Mouse (Mus musculus): ENCODE data around the gene Fgf8. TPM values are rescaled to one million over a fixed set of nuclear protein-coding genes. Genes with fewer than 3 reads are reported as not detected.

The Fgf8 gene
- polyA plus RNA-seq, 1 experiment from 2014 or later, result not detected

DNA sequence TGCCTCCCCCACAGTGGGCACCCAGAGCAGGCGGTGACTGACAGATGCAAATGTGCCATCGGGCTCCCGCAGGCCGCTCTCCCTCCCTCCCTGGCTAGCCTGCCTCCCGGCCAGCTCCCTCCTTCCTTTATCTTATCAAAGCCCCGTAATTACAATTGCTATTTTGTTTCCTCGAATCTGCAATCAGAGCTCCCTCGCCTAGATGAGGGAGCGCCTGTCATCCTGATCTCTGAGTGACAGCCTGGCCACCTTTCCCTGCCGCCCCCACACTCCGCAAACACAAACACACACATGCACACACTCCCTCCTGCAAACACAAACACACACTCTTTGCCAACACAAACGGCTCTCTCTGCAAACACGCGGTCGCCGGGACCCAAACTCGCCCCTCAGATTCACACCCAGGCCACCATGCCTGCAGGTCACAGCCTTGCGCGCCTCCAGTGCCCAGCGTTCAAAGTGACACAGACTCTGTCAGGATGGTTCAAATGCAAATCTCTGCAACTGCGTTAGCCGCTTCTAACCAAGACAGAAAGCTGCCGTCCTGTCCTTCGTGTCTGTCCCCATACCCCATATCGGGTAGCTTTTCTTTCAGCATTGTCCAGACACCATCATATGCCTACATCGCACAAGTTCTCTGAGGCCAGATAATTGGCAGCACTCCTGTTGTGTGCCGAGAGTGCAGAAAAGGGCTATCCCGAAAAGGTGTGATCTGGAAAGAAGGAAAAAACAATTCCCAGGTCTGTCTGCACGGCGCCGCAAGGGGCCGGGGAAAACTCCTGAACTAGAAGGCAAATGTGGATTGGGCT is 2.8 kb upstream of the Fgf8 start:
- 0 out of 2 replicates have a peak overlapping the region, but pooled peaks have one; percentile 7 for H3K4me2 ChIP-seq (ENCODE audit: low read length)

DNA sequence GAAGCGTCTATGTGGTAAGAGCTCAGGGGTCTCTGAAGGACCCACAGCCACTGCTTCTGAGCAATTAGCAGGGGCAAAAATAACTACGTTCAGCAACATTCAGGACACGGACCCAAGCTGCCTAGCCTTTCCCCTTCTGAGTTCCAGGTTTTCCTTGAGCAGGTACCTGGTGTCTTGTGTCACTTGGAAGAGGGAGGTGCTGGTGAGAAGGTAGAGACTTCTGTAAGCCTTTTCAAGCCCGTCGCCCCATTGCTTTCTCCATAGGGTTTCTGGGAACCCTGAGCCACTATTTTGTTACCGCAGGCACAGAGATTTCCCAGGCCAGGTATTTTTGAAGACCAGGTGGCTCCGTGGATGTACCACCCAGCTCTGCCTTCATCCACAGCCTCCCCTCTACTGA is 904 bp upstream of the Fgf8 start:
- 16% methylated on average over 7 of the region's 7 CpGs for WGBS
- H3K4me3 ChIP-seq (ENCODE audit: low read depth, low read length), result no peak overlapping the region; the same call in 1 of the 2 replicates
- no peak for ATAC-seq (replicated peaks; ENCODE audit: low FRiP score, low TSS enrichment, low read depth)

More for the DNA sequence above, 2.8 kb upstream of the Fgf8 start:
- peaks cover 62% of the 10 kb centered on the region for H3K27me3 ChIP-seq (replicated peaks; ENCODE audit: control insufficient read depth, insufficient read depth, low read length)
- no peaks in the 10 kb centered on the region for H3K9me3 ChIP-seq (ENCODE audit: control insufficient read depth, low read length)
- H3K9ac ChIP-seq (ENCODE audit: low read length), result no peak overlapping the region
- H3K4me3 ChIP-seq (ENCODE audit: low read depth, low read length), result no peak overlapping the region
- no peak overlapping the region for H3K27ac ChIP-seq (ENCODE audit: low read depth)
- peak; percentile 61 for DNase-seq (ENCODE audit: low spot score)
- ATAC-seq (replicated peaks; ENCODE audit: low FRiP score, low TSS enrichment, low read depth), result no peak
- peaks cover 9% of the 10 kb centered on the region for H3K4me1 ChIP-seq (replicated peaks; ENCODE audit: control insufficient read depth, insufficient read depth, low read length)
- H3K36me3 ChIP-seq (ENCODE audit: control insufficient read depth, insufficient read depth, low read length), result peaks cover 2% of the 10 kb centered on the region; the same call in 1 of the 2 replicates
- 5% methylated on average over 32 of the region's 32 CpGs for WGBS

GRCm38 (mm10) chr19:45742984-45743575 is 365 bp upstream of the Fgf8 start:
- DNase-seq (ENCODE audit: low spot score) (peak; percentile 65), ATAC-seq (replicated peaks; ENCODE audit: low FRiP score, low TSS enrichment, low read depth) (no peak)
- H3K27me3 ChIP-seq (replicated peaks; ENCODE audit: control insufficient read depth, insufficient read depth, low read length), result peaks cover 86% of the 10 kb centered on the region
- no peak overlapping the region for H3K9ac ChIP-seq (ENCODE audit: low read length)
- peak overlapping the region; percentile 40 for H3K4me3 ChIP-seq (ENCODE audit: low read depth, low read length)
- peak overlapping the region; percentile 78 for H3K4me2 ChIP-seq (ENCODE audit: low read length)
- 0 out of 2 replicates have a peak, but pooled peaks cover 3% of the 10 kb centered on the region for H3K4me1 ChIP-seq (replicated peaks; ENCODE audit: control insufficient read depth, insufficient read depth, low read length)
- WGBS, result 2% methylated on average over 18 of the region's 44 CpGs
- H3K36me3 ChIP-seq (ENCODE audit: control insufficient read depth, insufficient read depth, low read length), result no peaks in the 10 kb centered on the region
- no peaks in the 10 kb centered on the region for H3K9me3 ChIP-seq (ENCODE audit: control insufficient read depth, low read length)
- no peak overlapping the region for H3K27ac ChIP-seq (ENCODE audit: low read depth)

More for the DNA sequence above, 904 bp upstream of the Fgf8 start:
- peaks cover 81% of the 10 kb centered on the region for H3K27me3 ChIP-seq (replicated peaks; ENCODE audit: control insufficient read depth, insufficient read depth, low read length)
- H3K9ac ChIP-seq (ENCODE audit: low read length), result no peak overlapping the region
- H3K9me3 ChIP-seq (ENCODE audit: control insufficient read depth, low read length), result no peaks in the 10 kb centered on the region
- H3K4me1 ChIP-seq (replicated peaks; ENCODE audit: control insufficient read depth, insufficient read depth, low read length), result peaks cover 8% of the 10 kb centered on the region
- no peaks in the 10 kb centered on the region for H3K36me3 ChIP-seq (ENCODE audit: control insufficient read depth, insufficient read depth, low read length)
- H3K27ac ChIP-seq (ENCODE audit: low read depth), result no peak overlapping the region
- no peak for DNase-seq (ENCODE audit: low spot score)
- no peak overlapping the region for H3K4me2 ChIP-seq (ENCODE audit: low read length)

- peak; percentile 67 for DNase-seq (ENCODE audit: low spot score)
- H3K9ac ChIP-seq (ENCODE audit: low read length), result no peak overlapping the region
- H3K9me3 ChIP-seq (ENCODE audit: control insufficient read depth, low read length), result no peaks in the 10 kb centered on the region
- H3K4me2 ChIP-seq (ENCODE audit: low read length), result no peak overlapping the region
- peaks cover 99% of the 10 kb centered on the region for H3K27me3 ChIP-seq (replicated peaks; ENCODE audit: control insufficient read depth, insufficient read depth, low read length)
- H3K4me1 ChIP-seq (replicated peaks; ENCODE audit: control insufficient read depth, insufficient read depth, low read length), result peaks cover 8% of the 10 kb centered on the region
- no peak for ATAC-seq (replicated peaks; ENCODE audit: low FRiP score, low TSS enrichment, low read depth)
- H3K4me3 ChIP-seq (ENCODE audit: low read depth, low read length), result 0 out of 2 replicates have a peak overlapping the region, but pooled peaks have one; percentile 40
- H3K36me3 ChIP-seq (ENCODE audit: control insufficient read depth, insufficient read depth, low read length), result no peaks in the 10 kb centered on the region
- 2% methylated on average over 45 of the region's 45 CpGs for WGBS
- H3K27ac ChIP-seq (ENCODE audit: low read depth), result no peak overlapping the region
These were observed 1.1 kb downstream of the Fgf8 start for GRCm38 (mm10) chr19:45741431-45742217.

GRCm38 (mm10) chr19:45740817-45741216 is 1.9 kb downstream of the Fgf8 start:
- DNase-seq (ENCODE audit: low spot score) (peak; percentile 61), ATAC-seq (replicated peaks; ENCODE audit: low FRiP score, low TSS enrichment, low read depth) (no peak)
- Histone ChIP-seq H3K36me3 (ENCODE audit: control insufficient read depth, insufficient read depth, low read length) (no peaks in the 10 kb centered on the region), H3K9me3 (ENCODE audit: control insufficient read depth, low read length) (no peaks in the 10 kb centered on the region), H3K4me2 (ENCODE audit: low read length) (no peak overlapping the region), H3K9ac (ENCODE audit: low read length) (no peak overlapping the region), H3K4me1 (replicated peaks; ENCODE audit: control insufficient read depth, insufficient read depth, low read length) (peaks cover 8% of the 10 kb centered on the region), H3K27me3 (replicated peaks; ENCODE audit: control insufficient read depth, insufficient read depth, low read length) (peaks cover 92% of the 10 kb centered on the region), H3K27ac (ENCODE audit: low read depth) (no peak overlapping the region), H3K4me3 (ENCODE audit: low read depth, low read length) (no peak overlapping the region)
- 9% methylated on average over 7 of the region's 7 CpGs for WGBS

GRCm38 (mm10) chr19:45740233-45740632 is 2.5 kb downstream of the Fgf8 start:
- no peak for DNase-seq (ENCODE audit: low spot score)
- H3K36me3 ChIP-seq (ENCODE audit: control insufficient read depth, insufficient read depth, low read length), result no peaks in the 10 kb centered on the region
- no peak overlapping the region for H3K27ac ChIP-seq (ENCODE audit: low read depth)
- no peaks in the 10 kb centered on the region for H3K9me3 ChIP-seq (ENCODE audit: control insufficient read depth, low read length)
- no peak overlapping the region for H3K4me3 ChIP-seq (ENCODE audit: low read depth, low read length)
- no peak overlapping the region for H3K4me2 ChIP-seq (ENCODE audit: low read length)
- peaks cover 91% of the 10 kb centered on the region for H3K27me3 ChIP-seq (replicated peaks; ENCODE audit: control insufficient read depth, insufficient read depth, low read length)
- WGBS, result 6% methylated on average over 13 of the region's 13 CpGs
- ATAC-seq (replicated peaks; ENCODE audit: low FRiP score, low TSS enrichment, low read depth), result no peak
- no peak overlapping the region for H3K9ac ChIP-seq (ENCODE audit: low read length)
- peaks cover 8% of the 10 kb centered on the region for H3K4me1 ChIP-seq (replicated peaks; ENCODE audit: control insufficient read depth, insufficient read depth, low read length)

DNA sequence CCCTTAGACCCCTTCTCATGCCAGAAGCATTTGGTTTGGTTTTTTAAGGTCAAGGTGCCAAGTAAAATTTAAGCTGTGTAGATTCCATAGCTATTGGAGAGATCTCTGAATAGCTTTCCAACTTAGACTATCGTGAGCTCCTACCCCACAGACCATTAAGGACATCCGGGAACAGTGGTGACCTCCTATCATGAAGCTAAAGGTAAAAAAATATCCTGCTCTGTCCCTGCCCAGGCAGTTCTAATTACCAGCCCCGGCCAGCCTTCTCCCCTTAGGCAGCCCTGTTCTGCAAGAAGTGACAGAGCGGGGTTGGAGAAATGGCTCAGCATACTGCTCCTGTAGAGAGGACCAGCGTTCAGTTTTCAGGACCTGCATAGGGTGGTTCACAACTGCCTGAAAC is 4.2 kb downstream of the Fgf8 start:
- Histone ChIP-seq H3K9ac (ENCODE audit: low read length) (no peak overlapping the region), H3K4me1 (replicated peaks; ENCODE audit: control insufficient read depth, insufficient read depth, low read length) (peaks cover 8% of the 10 kb centered on the region), H3K27me3 (replicated peaks; ENCODE audit: control insufficient read depth, insufficient read depth, low read length) (peaks cover 85% of the 10 kb centered on the region), H3K4me2 (ENCODE audit: low read length) (no peak overlapping the region), H3K9me3 (ENCODE audit: control insufficient read depth, low read length) (no peaks in the 10 kb centered on the region), H3K36me3 (ENCODE audit: control insufficient read depth, insufficient read depth, low read length) (no peaks in the 10 kb centered on the region), H3K27ac (ENCODE audit: low read depth) (no peak overlapping the region), H3K4me3 (ENCODE audit: low read depth, low read length) (no peak overlapping the region)
- ATAC-seq (replicated peaks; ENCODE audit: low FRiP score, low TSS enrichment, low read depth), result no peak
- no peak for DNase-seq (ENCODE audit: low spot score)
- WGBS, result 72% methylated on average over 5 of the region's 5 CpGs

DNA sequence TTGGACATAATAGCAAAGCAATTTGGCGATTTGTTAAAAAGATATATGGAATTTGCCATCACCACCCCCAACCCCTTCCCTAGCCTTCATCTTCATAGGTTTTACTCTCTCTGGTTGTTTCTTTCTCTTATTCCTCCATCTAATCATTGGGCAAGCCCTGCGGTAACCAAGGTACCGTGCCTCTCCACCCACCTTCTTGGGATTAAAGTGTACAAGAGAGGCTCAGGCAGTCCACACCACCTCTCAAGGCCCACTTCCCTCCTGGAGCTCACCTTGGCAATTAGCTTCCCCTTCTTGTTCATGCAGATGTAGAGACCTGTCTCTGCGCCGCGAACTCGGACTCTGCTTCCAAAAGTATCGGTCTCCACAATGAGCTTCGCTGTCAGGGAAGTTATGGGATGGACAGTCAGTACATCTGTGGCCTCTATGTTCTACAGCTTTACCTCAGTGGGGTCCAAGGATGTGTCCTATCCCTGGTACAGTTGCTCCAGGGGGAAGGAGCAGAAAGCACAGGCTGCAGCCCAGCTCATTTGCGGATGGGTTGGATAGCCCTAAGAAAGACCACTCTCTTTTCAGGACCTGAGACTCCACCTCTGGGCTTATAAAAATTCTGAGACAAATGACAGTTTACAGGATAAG is 4.8 kb downstream of the Fgf8 start:
- H3K4me2 ChIP-seq (ENCODE audit: low read length), result no peak overlapping the region
- H3K27ac ChIP-seq (ENCODE audit: low read depth), result no peak overlapping the region
- peaks cover 85% of the 10 kb centered on the region for H3K27me3 ChIP-seq (replicated peaks; ENCODE audit: control insufficient read depth, insufficient read depth, low read length)
- ATAC-seq (replicated peaks; ENCODE audit: low FRiP score, low TSS enrichment, low read depth), result no peak
- H3K4me3 ChIP-seq (ENCODE audit: low read depth, low read length), result no peak overlapping the region
- WGBS, result 83% methylated on average over 10 of the region's 10 CpGs
- H3K9me3 ChIP-seq (ENCODE audit: control insufficient read depth, low read length), result no peaks in the 10 kb centered on the region
- H3K9ac ChIP-seq (ENCODE audit: low read length), result no peak overlapping the region
- H3K4me1 ChIP-seq (replicated peaks; ENCODE audit: control insufficient read depth, insufficient read depth, low read length), result peaks cover 5% of the 10 kb centered on the region
- DNase-seq (ENCODE audit: low spot score), result no peak
- no peaks in the 10 kb centered on the region for H3K36me3 ChIP-seq (ENCODE audit: control insufficient read depth, insufficient read depth, low read length)

Measured in intestine, embryonic 14.5 days (tissue).